Mouse (Mus musculus): ENCODE results near the gene Plppr1.

- no peak for TF ChIP-seq CTCF (conservative IDR thresholded peaks at IDR 0.05; ENCODE audit: insufficient read depth, insufficient read length, low read depth, low read length)
- no peak for TF ChIP-seq POLR2A (IDR thresholded peaks at IDR 0.05; ENCODE audit: low read depth, low read length)
Observed at GRCm38 (mm10) chr4:49118842-49119241, 59.8 kb downstream of the Plppr1 start.
